Mouse (Mus musculus): ENCODE measurements around the gene Gm9573. TPM values are rescaled to one million over a fixed set of nuclear protein-coding genes. Genes with fewer than 3 reads are reported as not detected.

Gene Gm9573
- polyA plus RNA-seq (2012; rRNA removed): 0.76 and 6.3 TPM in 2 replicates

GRCm38 (mm10) chr17:35626537-35626936, at the start of gene Gm9573:
Gene Gm9573, minus strand, starts transcription at chr17:35626637.
- no peak for DNase-seq (ENCODE audit: low read depth)

DNA sequence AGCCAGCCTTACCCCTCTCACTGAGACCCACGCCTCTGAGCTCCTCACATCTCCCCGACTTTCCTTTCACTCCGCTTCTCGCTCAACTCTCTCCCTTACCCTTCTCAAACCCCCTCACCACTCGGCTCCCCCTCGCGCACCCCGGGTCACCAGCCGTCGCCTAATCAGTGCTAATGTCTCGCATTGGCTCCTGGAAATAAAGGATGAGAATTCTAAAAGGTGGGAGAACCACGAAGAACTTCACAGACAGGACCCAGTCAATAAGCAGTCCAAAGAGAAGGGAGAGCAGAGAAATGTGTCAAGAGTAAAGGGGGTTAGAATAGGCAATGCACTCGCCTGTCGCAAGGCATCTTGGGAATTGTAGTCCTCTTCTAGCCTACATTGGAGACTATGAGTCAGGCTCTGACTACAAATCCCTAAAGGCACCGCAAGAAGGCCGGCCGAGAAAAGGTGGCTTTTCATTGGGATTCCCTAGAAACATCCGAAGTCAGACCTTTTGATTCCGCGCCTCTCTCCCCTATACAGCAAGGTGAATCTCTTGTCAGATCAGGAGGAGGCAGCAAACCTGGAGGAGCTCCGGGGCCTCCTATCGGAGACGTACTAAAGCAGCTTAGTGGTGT, 47.1 kb upstream of the Gm9573 start, which contains the start of gene Gtf2h4:
Gtf2h4 (minus strand) TSS at position 324 of the 620 bp plus-strand sequence.
- DNase-seq (ENCODE audit: low read depth): peak; percentile 89

GRCm38 (mm10) chr17:35672527-35672926, 46.1 kb upstream of the Gm9573 start:
- no peak for DNase-seq (ENCODE audit: low read depth)

- DNase-seq (ENCODE audit: low read depth): no peak
Measured at GRCm38 (mm10) chr17:35671846-35672245, 45.4 kb upstream of the Gm9573 start.

DNA sequence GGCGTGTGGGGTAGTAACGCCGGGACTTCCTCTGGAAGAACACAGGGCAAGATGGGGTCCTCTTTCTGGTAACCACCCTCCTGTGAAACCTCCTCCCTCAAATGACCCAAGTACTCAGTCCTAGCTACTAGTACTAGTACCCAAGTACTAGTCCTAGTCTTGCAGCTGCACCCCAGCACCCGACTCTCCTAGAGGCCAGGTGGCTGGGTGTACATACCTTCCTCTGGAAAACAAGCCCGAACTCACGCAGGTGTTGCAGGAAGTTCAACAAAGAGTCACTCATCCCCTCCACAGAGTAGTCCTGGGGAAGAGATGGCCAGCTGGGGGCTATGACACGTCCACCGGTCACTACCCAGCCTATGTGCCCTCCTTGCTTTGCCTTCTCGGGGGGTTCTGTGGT, 43.3 kb upstream of the Gm9573 start:
- no peak for DNase-seq (ENCODE audit: low read depth)

DNA sequence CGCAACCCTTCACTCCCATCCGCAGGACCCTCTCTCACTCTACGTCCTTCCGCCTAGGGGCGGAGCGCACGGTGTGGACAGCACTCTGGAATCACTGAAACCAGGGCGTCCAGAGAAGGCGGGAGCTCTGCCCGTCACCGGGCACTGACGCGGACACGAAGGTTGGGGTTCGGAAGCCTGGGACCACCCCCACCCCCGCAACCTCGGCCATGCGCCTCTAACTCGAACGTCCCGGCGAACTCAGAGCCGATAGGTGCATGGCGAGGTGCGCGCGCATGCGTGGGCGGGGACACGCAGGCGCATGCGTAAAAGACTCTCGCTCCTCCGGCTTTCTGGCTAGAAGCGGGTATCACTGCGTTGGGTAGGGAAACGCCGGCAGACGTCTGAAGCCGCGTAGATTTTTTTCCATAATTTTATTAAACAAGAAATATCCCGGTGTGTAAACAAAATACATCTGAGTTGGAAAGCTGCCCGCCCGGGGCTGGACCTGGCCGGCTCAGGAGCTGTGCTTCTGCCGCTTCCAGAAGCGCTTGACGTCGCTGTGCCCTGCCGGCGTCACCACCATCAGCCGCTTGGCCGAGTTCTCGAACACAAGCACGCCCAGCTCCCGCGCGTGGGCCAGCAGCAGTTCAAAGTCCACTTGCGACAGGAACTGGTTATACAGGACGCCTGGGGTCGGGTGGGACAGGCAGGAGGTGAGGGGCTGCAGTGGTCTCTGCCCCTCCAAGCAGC, 41.1 kb upstream of the Gm9573 start, which contains the start of gene Vars2:
Vars2 (minus strand) TSS at position 259 of the 732 bp plus-strand sequence.
- peak; percentile 45 for DNase-seq (ENCODE audit: low read depth)

DNA sequence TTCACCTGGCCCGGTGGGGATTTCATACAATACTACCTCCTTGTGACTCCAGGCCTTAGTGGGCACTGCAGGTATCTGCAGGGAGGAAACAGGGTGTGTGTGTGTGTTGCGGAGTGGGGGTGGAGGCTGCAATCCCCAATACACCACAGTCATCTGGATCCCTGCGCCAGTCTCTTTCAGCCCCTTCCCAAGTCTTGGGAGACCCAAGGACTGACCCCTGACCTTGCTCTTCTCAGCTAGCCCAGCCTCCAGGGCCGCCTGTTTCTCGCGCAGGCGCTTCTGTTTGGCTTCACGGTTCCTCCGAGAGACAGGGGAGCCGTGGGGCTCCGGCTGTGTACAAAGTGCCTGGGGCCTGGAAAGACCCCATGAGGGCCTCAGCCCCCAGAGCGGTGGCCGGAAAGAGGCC, 40.4 kb upstream of the Gm9573 start:
- no peak for DNase-seq (ENCODE audit: low read depth)

DNA sequence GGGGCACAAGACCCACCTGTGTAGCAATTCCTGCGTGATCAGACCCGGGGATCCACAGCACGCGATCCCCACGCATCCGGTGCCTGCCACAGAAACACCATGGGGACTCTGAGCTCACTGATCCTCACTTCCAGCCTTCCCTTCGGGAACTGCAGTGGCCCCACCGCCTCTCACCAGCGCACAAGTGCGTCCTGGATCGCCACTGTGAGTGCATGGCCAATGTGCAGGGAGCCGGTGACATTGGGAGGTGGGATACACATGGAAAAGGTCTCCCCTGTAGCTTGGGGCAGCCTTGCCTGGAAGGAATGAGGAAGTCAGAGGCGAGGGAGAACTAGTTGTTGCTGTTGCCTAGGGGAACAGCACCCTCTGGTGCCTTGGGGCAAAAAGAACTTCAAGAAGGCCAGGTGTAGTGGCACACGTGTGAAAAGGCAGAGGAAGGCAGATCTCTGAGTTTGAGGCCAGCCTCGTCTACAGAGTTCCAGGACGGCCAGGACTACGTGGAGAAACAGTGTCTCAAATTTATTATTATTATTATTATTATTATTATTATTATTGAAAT, 39.6 kb upstream of the Gm9573 start:
- DNase-seq (ENCODE audit: low read depth): no peak

GRCm38 (mm10) chr17:35653086-35653485, 26.6 kb upstream of the Gm9573 start:
- DNase-seq (ENCODE audit: low read depth): no peak

DNA sequence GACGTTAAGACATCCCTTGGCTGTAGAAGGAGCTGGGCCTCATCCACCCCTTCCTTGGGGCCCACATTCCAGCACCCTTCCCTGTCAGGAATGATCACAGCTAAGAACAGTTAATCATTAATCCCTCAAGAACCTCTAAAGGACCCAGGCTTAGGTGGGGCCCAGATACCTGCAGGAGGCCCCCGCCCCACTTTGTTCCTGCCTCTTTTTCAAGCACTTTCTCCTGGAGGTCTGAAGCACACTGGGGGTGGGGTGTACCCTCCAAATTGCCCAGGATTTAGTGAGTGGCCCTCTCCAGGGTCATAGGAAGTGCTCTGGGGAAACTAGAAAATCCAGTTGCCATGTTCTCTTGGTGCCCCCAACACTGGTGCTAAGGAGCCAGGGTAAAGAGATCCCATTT, 23.0 kb upstream of the Gm9573 start:
- DNase-seq (ENCODE audit: low read depth): no peak

- no peak for DNase-seq (ENCODE audit: low read depth)
Measured at GRCm38 (mm10) chr17:35643609-35644236, 17.3 kb upstream of the Gm9573 start, which contains the start of gene Mucl3. Gene Mucl3, minus strand, starts transcription at chr17:35643695.

DNA sequence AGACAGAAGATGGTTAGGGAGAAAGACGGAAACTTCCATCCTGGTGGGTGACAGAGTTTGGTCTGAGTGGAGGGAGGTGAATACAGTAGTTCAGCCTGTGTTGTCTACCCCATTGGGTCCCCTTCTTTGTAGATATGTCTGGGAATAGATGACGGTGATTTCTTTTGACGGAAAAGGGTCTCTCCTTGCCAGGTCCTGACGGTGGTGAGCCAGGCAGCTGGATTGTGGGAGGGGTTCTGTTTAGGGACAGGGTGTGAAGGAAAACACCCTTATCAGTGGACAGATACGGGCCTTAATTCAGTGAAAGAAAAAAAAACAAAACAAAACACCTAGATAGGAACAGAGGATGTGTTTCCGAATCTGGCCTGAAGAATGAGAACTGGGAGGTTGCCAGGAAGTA, 12.9 kb upstream of the Gm9573 start:
- DNase-seq (ENCODE audit: low read depth): no peak

GRCm38 (mm10) chr17:35638475-35639190, 12.2 kb upstream of the Gm9573 start:
- DNase-seq (ENCODE audit: low read depth): no peak

DNA sequence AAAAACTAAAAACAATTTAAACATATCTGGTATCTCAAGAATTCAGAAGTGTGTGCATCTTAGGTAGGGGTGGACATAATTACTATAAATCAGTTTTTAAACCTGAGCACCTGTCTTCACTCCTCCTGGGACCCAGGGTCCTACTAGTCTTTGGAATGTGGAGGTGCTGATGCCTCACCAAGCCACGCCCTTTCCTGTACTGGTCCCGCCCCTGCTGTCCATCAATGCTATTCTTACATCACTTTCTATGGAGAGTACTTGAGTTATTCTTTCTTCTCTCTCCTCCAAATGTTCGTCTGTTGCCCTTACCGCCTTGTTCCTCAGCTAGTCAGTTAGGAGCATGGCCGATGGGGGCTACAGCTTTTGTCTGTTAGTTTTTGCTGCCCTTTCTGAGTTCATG, 9.9 kb upstream of the Gm9573 start:
- DNase-seq (ENCODE audit: low read depth): no peak

DNA sequence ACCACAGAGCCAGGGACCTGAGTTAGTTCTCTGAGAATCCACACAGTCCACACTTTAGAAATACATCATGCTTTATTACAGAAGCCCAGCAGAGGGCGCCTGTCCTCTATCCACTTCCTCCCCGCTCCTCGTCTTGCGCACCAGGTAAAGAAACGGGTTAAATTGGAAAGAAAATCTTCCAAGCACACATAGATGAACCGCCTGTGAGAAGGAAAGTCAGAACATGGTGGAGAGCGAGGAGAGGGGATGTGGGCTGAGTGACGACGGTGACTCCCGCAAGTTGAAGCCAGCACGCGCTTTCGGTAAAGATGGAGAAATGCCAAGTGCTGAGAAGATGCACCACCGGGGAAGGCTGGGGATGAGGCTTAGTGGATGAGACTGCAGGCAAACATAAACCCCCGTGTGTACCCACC, 9.3 kb upstream of the Gm9573 start:
- DNase-seq (ENCODE audit: low read depth): no peak

- DNase-seq (ENCODE audit: low read depth): no peak
Measured at GRCm38 (mm10) chr17:35635202-35635601, 8.8 kb upstream of the Gm9573 start.

DNA sequence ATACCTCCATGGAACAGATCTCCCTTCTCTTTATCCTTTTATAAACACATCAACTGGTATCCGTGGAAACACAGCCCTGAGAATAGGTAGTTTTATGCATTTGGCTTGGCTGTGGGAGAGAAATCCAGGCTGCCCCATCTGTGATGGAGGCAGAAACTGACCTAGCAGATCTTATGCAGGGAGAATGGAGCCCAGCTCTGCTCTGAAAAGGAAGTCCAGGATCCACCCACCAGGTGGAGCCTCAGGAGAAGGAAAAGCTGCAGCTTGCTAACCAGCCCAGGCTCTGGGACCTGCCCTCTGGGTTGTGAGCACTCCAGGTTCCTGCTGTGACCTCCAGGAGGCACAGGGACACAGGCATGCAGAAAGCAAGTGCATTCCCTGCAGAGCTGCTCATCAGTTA, 7.6 kb upstream of the Gm9573 start:
- no peak for DNase-seq (ENCODE audit: low read depth)

GRCm38 (mm10) chr17:35617127-35617526, 9.3 kb downstream of the Gm9573 start:
- no peak for DNase-seq (ENCODE audit: low read depth)

DNA sequence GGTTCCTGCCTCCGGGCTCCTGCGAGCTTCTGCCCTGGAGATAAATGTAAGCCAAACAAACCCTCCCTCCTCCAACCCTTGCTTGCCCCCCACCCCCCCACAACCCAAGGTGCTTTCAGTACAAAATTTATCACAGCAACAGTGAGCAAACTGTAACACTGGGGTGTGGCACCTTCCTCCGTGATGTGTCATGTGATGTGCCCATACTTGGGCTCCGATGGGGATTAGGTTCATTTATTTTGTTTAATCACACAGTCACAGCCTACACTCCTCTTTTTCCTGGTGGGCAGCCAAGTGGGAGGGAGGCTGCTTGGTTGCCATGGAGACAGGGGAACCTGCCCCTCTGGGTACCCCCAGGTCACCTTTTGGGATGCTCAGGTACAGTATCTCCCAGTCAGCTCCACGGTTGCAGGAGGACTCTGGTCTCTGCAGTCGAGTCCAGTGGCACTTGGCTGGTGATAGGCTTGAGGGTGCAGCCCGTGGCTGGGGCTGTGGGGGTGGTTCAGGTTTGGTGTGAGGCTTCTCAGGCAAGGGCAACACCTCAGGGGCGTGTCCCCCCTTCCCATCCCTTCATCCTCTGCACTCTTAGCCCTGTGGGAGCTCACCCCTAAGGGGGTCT, 24.6 kb downstream of the Gm9573 start:
- DNase-seq (ENCODE audit: low read depth): no peak

DNA sequence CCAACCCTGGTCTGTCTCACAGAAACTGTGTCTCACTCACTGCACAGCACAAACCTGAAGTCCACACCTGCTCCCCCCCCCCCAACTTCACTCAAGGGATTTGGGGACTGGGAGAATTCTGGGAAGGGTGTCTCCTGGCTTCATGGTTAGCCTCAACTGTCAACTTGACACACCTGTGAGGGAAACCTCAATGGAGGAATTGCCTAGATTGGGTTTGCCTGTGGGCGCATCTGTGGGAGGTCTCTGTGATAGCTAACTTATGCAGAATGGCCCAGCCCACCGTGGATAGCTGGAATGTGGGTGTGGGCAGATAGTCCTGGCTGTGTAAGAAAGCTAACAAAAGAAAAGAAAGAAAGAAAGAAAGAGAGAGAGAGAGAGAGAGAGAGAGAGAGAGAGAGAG, 25.2 kb downstream of the Gm9573 start, which contains the start of gene Sfta2:
Sfta2 (plus strand) TSS at position 301 of the 400 bp plus-strand sequence.
- no peak for DNase-seq (ENCODE audit: low read depth)

DNA sequence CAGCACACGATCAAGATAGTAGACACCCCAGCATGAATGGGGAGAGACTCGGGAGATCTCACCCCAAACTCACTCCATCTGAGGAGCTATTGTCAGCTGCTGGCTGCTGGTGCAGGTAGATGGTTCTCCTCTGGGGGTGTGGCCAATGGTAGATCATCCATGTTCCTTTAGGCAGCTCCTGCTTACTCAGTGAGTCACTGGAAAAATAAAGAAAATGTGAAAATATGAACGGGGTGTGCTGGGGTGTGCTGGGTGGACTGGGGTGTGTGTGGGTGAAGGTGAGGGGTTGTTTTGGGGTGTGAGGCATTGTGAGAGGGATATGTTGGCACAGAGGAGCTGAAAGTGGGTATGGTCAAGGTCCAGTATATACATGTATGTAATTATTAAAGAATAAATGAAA, 29.0 kb downstream of the Gm9573 start:
- no peak for DNase-seq (ENCODE audit: low read depth)
